Mouse (Mus musculus): Measurements from ENCODE around the gene Klhl33. TPM values are rescaled to one million over a fixed set of nuclear protein-coding genes. Genes with fewer than 3 reads are reported as not detected.

The Klhl33 gene
- polyA plus RNA-seq, 1 experiment, result not detected

DNA sequence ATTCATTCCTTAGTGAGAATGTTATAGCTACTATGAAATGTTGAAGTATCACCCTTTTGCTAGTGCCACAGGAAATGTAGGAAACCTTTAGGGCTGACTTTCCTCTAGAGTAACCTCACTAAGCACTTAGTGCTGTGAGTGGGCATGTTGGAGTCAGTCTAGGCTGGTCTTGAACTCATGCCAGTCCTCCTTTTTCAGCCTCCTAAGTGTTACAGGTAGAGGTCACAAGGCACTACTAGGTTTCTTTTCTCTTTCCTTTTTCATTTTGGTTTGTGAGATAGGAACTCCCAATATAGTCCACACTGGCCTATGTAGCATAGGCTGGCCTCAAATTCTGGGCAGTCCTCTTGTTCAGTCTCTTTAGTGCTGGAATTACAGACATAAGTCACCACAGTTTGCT is 1.9 kb downstream of the Klhl33 start:
- Histone ChIP-seq H3K27ac (ENCODE audit: control insufficient read depth, insufficient read depth, low read depth, low read length, poor library complexity) (no peak overlapping the region), H3K4me1 (ENCODE audit: control insufficient read depth, insufficient read depth, low read length) (peaks cover 6% of the 10 kb centered on the region), H3K4me3 (replicated peaks; ENCODE audit: control insufficient read depth, low read depth, low read length) (no peak overlapping the region)
- TF ChIP-seq POLR2A (IDR thresholded peaks at IDR 0.05; ENCODE audit: borderline replicate concordance, control insufficient read depth, low read depth, low read length) (no peak), CTCF (IDR thresholded peaks at IDR 0.05; ENCODE audit: control insufficient read depth, insufficient read depth, low read length) (no peak)

DNA sequence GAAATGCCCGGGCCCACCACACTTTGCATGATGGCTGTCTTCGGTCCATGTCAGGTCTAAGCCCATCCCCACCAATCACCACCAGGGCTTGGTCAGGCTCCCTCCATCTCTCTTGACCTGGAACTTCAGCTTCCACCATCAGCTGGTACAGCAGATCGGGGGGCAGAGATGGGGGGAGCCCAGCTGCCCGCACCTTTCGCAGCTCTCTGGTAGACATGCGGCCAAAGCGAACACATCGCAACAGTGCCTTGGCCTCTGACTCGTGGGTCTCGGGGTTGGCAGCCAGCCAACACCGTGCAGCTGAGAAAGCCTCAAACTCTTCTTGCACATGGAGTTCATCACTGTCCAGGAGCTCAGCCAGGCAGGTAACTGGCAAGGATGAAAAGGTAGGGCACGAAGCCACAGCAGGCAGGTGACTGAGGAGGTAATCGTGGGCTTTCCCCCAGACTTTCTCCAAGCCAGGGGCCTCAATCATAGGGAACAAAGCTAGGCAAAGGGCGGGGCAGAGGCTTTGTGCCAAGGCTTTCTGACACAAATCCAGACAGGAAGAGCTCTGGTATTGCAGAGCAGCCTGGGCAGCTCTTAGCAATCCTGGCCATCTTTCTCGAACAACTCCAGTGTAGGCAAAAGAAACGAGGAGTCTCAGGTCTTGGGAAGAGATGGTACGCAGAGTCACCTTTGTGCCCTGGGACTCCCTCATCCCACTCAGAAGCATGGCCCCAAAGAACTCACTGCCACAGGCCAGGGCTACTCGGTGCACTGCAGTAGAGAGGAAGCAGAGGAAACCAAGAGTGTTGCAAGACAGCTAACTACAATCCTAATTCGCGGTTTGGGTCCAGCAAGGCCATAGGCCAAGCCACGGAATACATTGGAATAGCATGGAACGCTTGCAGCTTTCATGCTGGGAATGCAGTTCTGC is 4.5 kb downstream of the Klhl33 start:
- TF ChIP-seq CTCF (IDR thresholded peaks at IDR 0.05; ENCODE audit: control insufficient read depth, insufficient read depth, low read length) (no peak), POLR2A (IDR thresholded peaks at IDR 0.05; ENCODE audit: borderline replicate concordance, control insufficient read depth, low read depth, low read length) (no peak)
- 40% methylated on average over 22 of the region's 22 CpGs for whole genome bisulfite sequencing
- H3K4me3 ChIP-seq (replicated peaks; ENCODE audit: control insufficient read depth, low read depth, low read length), result no peak overlapping the region

DNA sequence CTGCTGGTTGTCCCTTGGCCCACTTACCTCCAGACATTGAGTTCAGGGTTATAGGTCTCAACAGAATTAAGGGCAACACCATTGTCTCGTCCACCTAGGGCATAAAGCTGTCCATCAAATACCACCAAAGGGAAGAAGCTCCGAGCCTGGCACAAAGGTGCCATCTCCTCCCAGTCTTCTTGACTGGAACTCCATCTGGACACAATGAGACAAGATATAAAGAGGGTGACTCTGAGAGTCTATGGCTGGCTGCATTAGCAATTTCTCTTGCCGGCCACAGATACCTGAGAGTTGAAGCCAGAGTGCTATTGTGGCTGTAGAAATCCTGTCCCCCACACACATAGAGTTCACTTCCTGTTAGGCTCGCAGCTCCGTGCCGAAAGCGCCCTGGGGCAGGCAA is 5.2 kb downstream of the Klhl33 start:
- H3K4me1 ChIP-seq (ENCODE audit: control insufficient read depth, insufficient read depth, low read length), result peaks cover 6% of the 10 kb centered on the region
- H3K27ac ChIP-seq (ENCODE audit: control insufficient read depth, insufficient read depth, low read depth, low read length, poor library complexity), result no peak overlapping the region
- H3K4me3 ChIP-seq (replicated peaks; ENCODE audit: control insufficient read depth, low read depth, low read length), result no peak overlapping the region
- TF ChIP-seq POLR2A (IDR thresholded peaks at IDR 0.05; ENCODE audit: borderline replicate concordance, control insufficient read depth, low read depth, low read length) (no peak), CTCF (IDR thresholded peaks at IDR 0.05; ENCODE audit: control insufficient read depth, insufficient read depth, low read length) (no peak)
- WGBS, result 34% methylated on average over 7 of the region's 7 CpGs

More for the DNA sequence above, 4.5 kb downstream of the Klhl33 start:
- H3K4me1 ChIP-seq (ENCODE audit: control insufficient read depth, insufficient read depth, low read length), result peaks cover 6% of the 10 kb centered on the region
- H3K27ac ChIP-seq (ENCODE audit: control insufficient read depth, insufficient read depth, low read depth, low read length, poor library complexity), result no peak overlapping the region

DNA sequence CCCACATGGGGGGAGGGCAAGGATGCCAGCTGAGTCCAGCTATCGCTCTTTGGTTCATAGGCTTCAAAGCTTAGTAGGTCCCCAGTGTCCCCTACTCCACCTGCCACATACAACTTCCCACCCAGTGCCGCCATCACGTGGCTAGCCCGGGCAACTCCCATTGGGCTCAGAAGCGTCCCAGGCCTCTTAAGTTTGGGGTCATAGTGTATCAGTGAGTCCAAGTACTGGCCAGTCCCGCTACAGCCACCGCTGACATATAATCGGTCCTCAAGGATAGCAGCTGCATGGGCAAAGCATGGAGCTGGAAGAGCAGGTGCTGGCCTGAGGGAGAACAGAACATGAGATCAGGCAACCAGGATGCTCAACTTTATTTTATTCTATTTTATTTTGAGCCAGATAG is 5.7 kb downstream of the Klhl33 start:
- Histone ChIP-seq H3K4me3 (replicated peaks; ENCODE audit: control insufficient read depth, low read depth, low read length) (no peak overlapping the region), H3K4me1 (ENCODE audit: control insufficient read depth, insufficient read depth, low read length) (peaks cover 6% of the 10 kb centered on the region), H3K27ac (ENCODE audit: control insufficient read depth, insufficient read depth, low read depth, low read length, poor library complexity) (no peak overlapping the region)
- 93% methylated on average over 8 of the region's 8 CpGs for WGBS
- no peak for TF ChIP-seq CTCF (IDR thresholded peaks at IDR 0.05; ENCODE audit: control insufficient read depth, insufficient read depth, low read length)
- TF ChIP-seq POLR2A (IDR thresholded peaks at IDR 0.05; ENCODE audit: borderline replicate concordance, control insufficient read depth, low read depth, low read length), result no peak

DNA sequence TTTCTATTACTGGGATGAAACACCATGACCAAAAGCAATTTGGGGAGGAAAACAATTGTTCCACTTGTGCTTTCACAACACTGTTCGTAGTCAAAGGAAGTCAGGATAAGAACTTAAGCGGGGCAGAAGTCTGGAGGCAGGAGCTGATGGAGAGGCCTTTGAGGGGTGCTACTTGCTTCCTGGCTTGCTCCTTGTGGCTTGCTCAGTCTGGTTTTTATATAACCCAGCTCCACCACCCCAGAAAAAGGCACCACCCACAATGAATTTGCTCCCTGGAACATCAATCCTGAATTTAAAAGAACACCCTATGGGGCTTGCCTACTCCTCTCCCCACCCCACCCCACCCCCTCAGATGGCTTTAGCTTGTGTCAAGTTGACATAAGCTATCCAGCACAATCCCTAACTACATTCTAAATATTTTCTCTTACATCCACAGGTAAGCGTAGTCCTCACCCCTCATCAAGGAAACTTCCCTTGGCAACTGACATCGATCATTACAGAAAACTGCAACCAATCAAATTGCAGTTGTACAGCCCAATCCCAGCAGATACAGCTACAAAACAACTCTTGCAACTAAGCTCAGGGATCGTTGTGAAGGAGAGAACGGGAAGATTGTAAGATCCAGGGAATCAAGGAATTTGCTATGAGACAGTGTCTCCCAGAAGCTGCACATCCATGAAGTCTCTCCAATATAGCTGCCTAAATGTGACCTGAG is 20.9 kb downstream of the Klhl33 start:
- H3K4me3 ChIP-seq (replicated peaks; ENCODE audit: control insufficient read depth, low read depth, low read length), result no peak overlapping the region
- WGBS, result 69% methylated on average over 6 of the region's 6 CpGs
- H3K27ac ChIP-seq (ENCODE audit: control insufficient read depth, insufficient read depth, low read depth, low read length, poor library complexity), result no peak overlapping the region
- TF ChIP-seq POLR2A (IDR thresholded peaks at IDR 0.05; ENCODE audit: borderline replicate concordance, control insufficient read depth, low read depth, low read length), result no peak
- no peak for TF ChIP-seq CTCF (IDR thresholded peaks at IDR 0.05; ENCODE audit: control insufficient read depth, insufficient read depth, low read length)
- H3K4me1 ChIP-seq (ENCODE audit: control insufficient read depth, insufficient read depth, low read length), result no peaks in the 10 kb centered on the region

DNA sequence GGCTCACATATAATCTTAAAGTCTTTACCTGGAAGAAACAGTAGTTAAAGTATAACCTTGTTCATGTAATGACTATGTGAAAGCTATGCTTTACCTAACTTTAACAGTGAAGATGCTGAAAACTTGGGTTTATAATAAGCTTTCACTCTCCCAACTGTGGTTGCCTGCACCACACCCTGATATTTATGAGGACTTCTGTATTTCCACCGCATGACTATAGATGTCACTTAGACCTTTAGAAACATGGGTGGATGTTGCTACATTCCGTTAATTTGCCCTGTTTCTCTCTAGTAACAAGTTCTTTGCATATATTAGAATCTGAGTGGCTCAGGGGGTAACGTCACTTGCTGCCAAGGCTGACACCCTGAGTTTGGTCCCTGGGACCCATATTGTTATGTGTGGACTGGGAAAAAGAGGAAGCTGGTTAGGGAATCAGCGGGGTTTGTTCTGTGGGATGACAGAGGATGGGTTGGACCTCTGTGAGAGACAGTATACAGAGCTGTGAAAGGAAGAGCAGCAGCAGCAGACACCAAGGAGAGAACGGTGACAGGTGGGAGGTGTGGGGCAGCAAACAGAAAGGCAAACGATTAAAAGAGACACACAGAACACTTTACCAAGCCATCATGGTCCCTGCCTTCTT is 21.6 kb downstream of the Klhl33 start:
- WGBS, result 52% methylated on average over 6 of the region's 6 CpGs
- no peak overlapping the region for H3K27ac ChIP-seq (ENCODE audit: control insufficient read depth, insufficient read depth, low read depth, low read length, poor library complexity)
- H3K4me1 ChIP-seq (ENCODE audit: control insufficient read depth, insufficient read depth, low read length), result no peaks in the 10 kb centered on the region
- TF ChIP-seq POLR2A (IDR thresholded peaks at IDR 0.05; ENCODE audit: borderline replicate concordance, control insufficient read depth, low read depth, low read length), result no peak
- no peak for TF ChIP-seq CTCF (IDR thresholded peaks at IDR 0.05; ENCODE audit: control insufficient read depth, insufficient read depth, low read length)
- H3K4me3 ChIP-seq (replicated peaks; ENCODE audit: control insufficient read depth, low read depth, low read length), result no peak overlapping the region

DNA sequence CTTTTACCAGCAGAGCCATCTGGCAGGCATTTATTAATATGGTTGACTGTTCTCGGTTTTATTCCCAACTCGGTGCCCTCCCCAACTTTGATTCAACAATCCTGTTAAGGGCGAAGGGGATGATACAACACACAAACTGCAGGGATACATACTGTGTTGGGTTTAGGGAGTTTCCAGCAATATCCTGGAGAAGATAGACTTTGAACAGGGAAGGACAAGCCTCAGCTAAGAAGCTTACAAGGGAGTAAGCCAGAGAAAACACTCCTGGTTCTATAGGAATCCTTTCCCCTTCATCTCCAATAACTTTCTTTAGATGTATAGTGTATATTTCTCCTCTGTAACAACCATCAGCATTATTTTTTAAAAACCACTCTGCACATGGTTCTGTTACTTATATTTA is 22.1 kb downstream of the Klhl33 start:
- no peaks in the 10 kb centered on the region for H3K4me1 ChIP-seq (ENCODE audit: control insufficient read depth, insufficient read depth, low read length)
- TF ChIP-seq POLR2A (IDR thresholded peaks at IDR 0.05; ENCODE audit: borderline replicate concordance, control insufficient read depth, low read depth, low read length) (no peak), CTCF (IDR thresholded peaks at IDR 0.05; ENCODE audit: control insufficient read depth, insufficient read depth, low read length) (no peak)
- H3K4me3 ChIP-seq (replicated peaks; ENCODE audit: control insufficient read depth, low read depth, low read length), result no peak overlapping the region
- H3K27ac ChIP-seq (ENCODE audit: control insufficient read depth, insufficient read depth, low read depth, low read length, poor library complexity), result no peak overlapping the region
- WGBS, result 82% methylated on average over 3 of the region's 3 CpGs

DNA sequence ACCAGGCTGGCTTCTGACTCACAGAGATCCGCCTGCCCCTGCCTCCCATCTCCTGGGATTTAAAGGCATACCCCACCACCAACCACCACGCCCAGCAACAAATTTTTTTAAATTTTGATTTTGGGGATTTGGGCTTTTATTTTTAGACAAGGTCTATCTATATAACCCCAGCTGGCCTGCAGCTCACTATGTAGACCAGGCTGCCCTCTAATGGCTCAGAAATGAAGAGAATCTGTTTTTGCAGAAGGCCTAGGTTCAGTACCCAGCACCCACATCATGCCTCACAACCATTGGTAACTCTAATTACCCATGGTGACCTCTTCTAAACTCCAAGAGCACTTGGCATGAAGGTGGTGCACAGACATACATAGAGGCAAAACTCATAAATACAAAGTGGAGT is 26.0 kb downstream of the Klhl33 start:
- TF ChIP-seq CTCF (IDR thresholded peaks at IDR 0.05; ENCODE audit: control insufficient read depth, insufficient read depth, low read length) (no peak), POLR2A (IDR thresholded peaks at IDR 0.05; ENCODE audit: borderline replicate concordance, control insufficient read depth, low read depth, low read length) (no peak)
- H3K27ac ChIP-seq (ENCODE audit: control insufficient read depth, insufficient read depth, low read depth, low read length, poor library complexity), result no peak overlapping the region
- WGBS, result 74% methylated on average over 2 of the region's 2 CpGs
- H3K4me1 ChIP-seq (ENCODE audit: control insufficient read depth, insufficient read depth, low read length), result no peaks in the 10 kb centered on the region
- no peak overlapping the region for H3K4me3 ChIP-seq (replicated peaks; ENCODE audit: control insufficient read depth, low read depth, low read length)
